8 mouse cellular contexts compared by ENCODE assay signal in the genomic region with DNA sequence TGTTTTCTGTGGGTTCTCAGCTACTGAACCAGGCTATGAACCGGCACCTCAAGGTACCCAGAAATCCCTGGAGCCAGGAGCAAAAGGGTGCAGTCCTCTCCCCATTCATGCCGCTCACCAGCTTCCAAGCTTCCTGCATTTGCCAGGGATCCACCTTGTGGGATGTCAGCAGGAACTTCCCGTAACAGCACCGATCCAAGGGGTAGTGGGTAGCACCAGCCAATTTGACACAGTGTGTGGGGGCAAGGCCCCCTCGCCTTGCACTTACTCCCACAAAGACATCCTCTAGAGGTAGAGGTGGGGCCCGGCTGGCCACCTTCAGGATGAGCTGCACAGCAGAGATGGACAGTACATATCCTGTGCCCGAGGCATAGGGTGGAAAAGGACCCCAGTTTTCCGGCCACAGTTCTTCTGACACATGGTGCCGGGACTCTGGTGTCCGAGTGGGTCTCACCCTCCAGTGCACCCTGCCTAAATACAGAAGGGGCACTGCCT. TPM values are rescaled to one million over a fixed set of nuclear protein-coding genes. Genes with fewer than 3 reads are reported as not detected.
DNase-seq lines count a peak whose midpoint lies in the region; ATAC-seq and TF ChIP-seq lines count a peak whose summit lies in the region.

No protein-coding gene starts in this region.

- in situ Hi-C loops in ES-E14 (cut with MboI; ENCODE audit: low sequenced_read_pairs in 2 of 2, unreplicated experiment in 2 of 2), result no loop called here

- H3K36me3 ChIP-seq in heart, embryonic 10.5 days, result peaks cover 77% of the 10 kb centered on the region
- peaks cover 57% of the 10 kb centered on the region for H3K36me3 ChIP-seq in ES-E14 (ENCODE audit: control insufficient read depth, insufficient read depth, low read length, poor library complexity, severe bottlenecking)
- H3K36me3 ChIP-seq in forebrain, postnatal 0 days (ENCODE audit: insufficient read depth), result peaks cover 45% of the 10 kb centered on the region
- peaks cover 22% of the 10 kb centered on the region for H3K36me3 ChIP-seq in liver, postnatal 0 days (replicated peaks; ENCODE audit: insufficient read depth, low read length)

- peak overlapping the region; percentile 87 for H3K27ac ChIP-seq in heart, embryonic 10.5 days
- H3K27ac ChIP-seq in ES-E14 (ENCODE audit: insufficient read depth, low read depth, low read length, poor library complexity, severe bottlenecking), result no peak overlapping the region
- peak overlapping the region; percentile 91 for H3K27ac ChIP-seq in forebrain, postnatal 0 days (ENCODE audit: low read depth, low read length)
- peak overlapping the region; percentile 66; the same call in 1 of the 2 replicates for H3K27ac ChIP-seq in liver, postnatal 0 days (ENCODE audit: low read depth)

- H3K27me3 ChIP-seq in heart, embryonic 10.5 days (ENCODE audit: insufficient read depth, poor library complexity, severe bottlenecking), result no peaks in the 10 kb centered on the region
- no peaks in the 10 kb centered on the region for H3K27me3 ChIP-seq in forebrain, postnatal 0 days (ENCODE audit: insufficient read depth, low read length)
- H3K27me3 ChIP-seq in liver, postnatal 0 days (ENCODE audit: insufficient read depth, low read length), result no peaks in the 10 kb centered on the region

- ATAC-seq in forebrain, postnatal 0 days, result no peak
- no peak for ATAC-seq in liver, postnatal 0 days
- ATAC-seq in inflammation-experienced regulatory T-cells, adult 6 months, result no peak

- H3K4me2 ChIP-seq in forebrain, postnatal 0 days (ENCODE audit: low read depth), result peak overlapping the region; percentile 97
- H3K4me2 ChIP-seq in liver, postnatal 0 days (ENCODE audit: low read depth, low read length), result peak overlapping the region; percentile 96

- DNase-seq in heart, embryonic 10.5 days (ENCODE audit: low spot score), result no peak
- no peak for DNase-seq in heart, postnatal 25 days (ENCODE audit: low spot score)
- no peak for DNase-seq in ES-E14 (ENCODE audit: low read depth, low spot score)
- DNase-seq in forebrain, postnatal 0 days, result no peak
- no peak for DNase-seq in liver, postnatal 0 days
- DNase-seq in layer of hippocampus, postnatal 25 days (ENCODE audit: extremely low spot score in 1 of 2, low spot score in 1 of 2), result no peak
- DNase-seq in urinary bladder, postnatal 25 days (ENCODE audit: low spot score), result no peak

- H3K9me3 ChIP-seq in heart, embryonic 10.5 days, result no peaks in the 10 kb centered on the region
- no peaks in the 10 kb centered on the region for H3K9me3 ChIP-seq in ES-E14 (ENCODE audit: control insufficient read depth, insufficient read depth, low read depth, low read length)
- no peaks in the 10 kb centered on the region for H3K9me3 ChIP-seq in forebrain, postnatal 0 days (ENCODE audit: low read length)
- H3K9me3 ChIP-seq in liver, postnatal 0 days (ENCODE audit: low read length), result no peaks in the 10 kb centered on the region

- peak overlapping the region; percentile 63 for H3K4me3 ChIP-seq in heart, embryonic 10.5 days
- H3K4me3 ChIP-seq in ES-E14 (ENCODE audit: insufficient read depth in 1 of 2, low read depth in 1 of 2, low read length in 2 of 2, poor library complexity in 1 of 2, severe bottlenecking in 1 of 2), result peak overlapping the region in 1 of 2 experiments; percentile 63; a peak in 1 of 4 replicates
- peak overlapping the region; percentile 49 for H3K4me3 ChIP-seq in forebrain, postnatal 0 days (ENCODE audit: low read depth, low read length)
- 0 out of 2 replicates have a peak overlapping the region, but pooled peaks have one; percentile 52 for H3K4me3 ChIP-seq in liver, postnatal 0 days (ENCODE audit: low read depth, low read length)

- no peak for TF ChIP-seq CTCF in forebrain, postnatal 0 days (IDR thresholded peaks at IDR 0.05; ENCODE audit: low read depth)
- TF ChIP-seq CTCF in liver, postnatal 0 days (IDR thresholded peaks at IDR 0.05; ENCODE audit: low read depth), result no peak

- intact Hi-C loops in heart, postnatal 25 days (cut with DNase I), result no loop called here

- TF ChIP-seq EP300 in liver, postnatal 0 days (IDR thresholded peaks at IDR 0.05; ENCODE audit: low read depth), result no peak

- 71% methylated on average over 10 of the region's 10 CpGs for WGBS in heart, embryonic 10.5 days
- 79% methylated on average over 10 of the region's 10 CpGs for WGBS in forebrain, postnatal 0 days
- WGBS in liver, postnatal 0 days (ENCODE audit: insufficient replicate concordance), result 75% methylated on average over 10 of the region's 10 CpGs

- H3K9ac ChIP-seq in ES-E14 (ENCODE audit: insufficient read depth, low read depth, low read length, poor library complexity, severe bottlenecking), result peak overlapping the region; percentile 76; the same call in 1 of the 2 replicates
- H3K9ac ChIP-seq in forebrain, postnatal 0 days, result peak overlapping the region; percentile 76
- H3K9ac ChIP-seq in liver, postnatal 0 days (replicated peaks), result peak overlapping the region; percentile 65; the same call in 1 of the 2 replicates

- H3K4me1 ChIP-seq in heart, embryonic 10.5 days, result peaks cover 46% of the 10 kb centered on the region
- H3K4me1 ChIP-seq in ES-E14 (ENCODE audit: control insufficient read depth in 2 of 2, insufficient read depth in 2 of 2, low read length in 2 of 2, poor library complexity in 1 of 2), result peaks cover 0 to 10% of the 10 kb centered on the region in 2 experiments; a peak in 1 of 4 replicates
- H3K4me1 ChIP-seq in forebrain, postnatal 0 days (ENCODE audit: insufficient read depth), result peaks cover 17% of the 10 kb centered on the region
- H3K4me1 ChIP-seq in liver, postnatal 0 days (ENCODE audit: insufficient read depth), result peaks cover 45% of the 10 kb centered on the region

TF ChIP-seq in ES-E14, 5 proteins besides CTCF, POLR2A, EP300 and RAD21:
- TF ChIP-seq CHD2 (IDR thresholded peaks at IDR 0.05; ENCODE audit: low read depth, low read length) (no peak), ZNF384 (IDR thresholded peaks at IDR 0.05; ENCODE audit: low read depth, low read length) (no peak), ZC3H11A (IDR thresholded peaks at IDR 0.05; ENCODE audit: borderline replicate concordance, low read depth, low read length) (no peak), MAFK (IDR thresholded peaks at IDR 0.05; ENCODE audit: insufficient read depth, low read depth, low read length) (no peak)
TF ChIP-seq in ES-E14: peak in this region for 0.

RNA-seq across cellular contexts. Expression of a gene that starts 1.1 kb away (rescaled TPM):
- polyA plus RNA-seq in heart, embryonic 10.5 days (2016; fragmentation: Nextera tagmentation; extraction: Ambion mirVana), result 5.9 and 7.1 TPM in 2 replicates
- total RNA-seq in heart, postnatal 25 days (2021), result 1 to 10 TPM; 1.7 to 1.9 TPM
- 10.3 and 15.3 TPM in 2 replicates for total RNA-seq in ES-E14 (2012; rRNA removed)
- 11.5 and 11.7 TPM in 2 replicates for total RNA-seq in forebrain, postnatal 0 days (2014; rRNA removed)
- 8.3 and 9.8 TPM in 2 replicates for polyA plus RNA-seq in forebrain, postnatal 0 days (2015; fragmentation: Nextera tagmentation; extraction: Ambion mirVana)
- 2.2 and 2.4 TPM in 2 replicates for polyA plus RNA-seq in liver, postnatal 0 days (2015; fragmentation: Nextera tagmentation; extraction: Ambion mirVana)
- 10 to 100 TPM; 12.8 to 15.1 (median 13.9) TPM for polyA plus RNA-seq in inflammation-experienced regulatory T-cells, adult 6 months (2017; shearing (Covaris generic))
- total RNA-seq in layer of hippocampus, postnatal 25 days (2021), result 1 to 10 TPM; 6.0 to 6.6 TPM

RNA-seq across cellular contexts. Expression of a gene that starts 5.4 kb away (rescaled TPM):
- polyA plus RNA-seq in heart, embryonic 10.5 days (2016; fragmentation: Nextera tagmentation; extraction: Ambion mirVana), result 47.1 and 47.5 TPM in 2 replicates
- total RNA-seq in heart, postnatal 25 days (2021), result 10 to 100 TPM; 39.2 to 39.4 TPM
- total RNA-seq in ES-E14 (2012; rRNA removed), result 23.2 and 24.8 TPM in 2 replicates
- total RNA-seq in forebrain, postnatal 0 days (2014; rRNA removed), result 46.2 and 46.8 TPM in 2 replicates
- polyA plus RNA-seq in forebrain, postnatal 0 days (2015; fragmentation: Nextera tagmentation; extraction: Ambion mirVana), result 59.6 and 66.1 TPM in 2 replicates
- polyA plus RNA-seq in liver, postnatal 0 days (2015; fragmentation: Nextera tagmentation; extraction: Ambion mirVana), result 12.5 and 13.4 TPM in 2 replicates
- polyA plus RNA-seq in inflammation-experienced regulatory T-cells, adult 6 months (2017; shearing (Covaris generic)), result 10 to 100 TPM; 27.6 to 30.0 (median 27.8) TPM
- total RNA-seq in layer of hippocampus, postnatal 25 days (2021), result 10 to 100 TPM; 85.0 to 95.9 TPM

RNA-seq across cellular contexts. Expression of a gene that starts 5.6 kb away (rescaled TPM):
- 1,115 and 1,297 TPM in 2 replicates for polyA plus RNA-seq in heart, embryonic 10.5 days (2016; fragmentation: Nextera tagmentation; extraction: Ambion mirVana)
- 100 to 1,000 TPM; 408 to 435 TPM for total RNA-seq in heart, postnatal 25 days (2021)
- 4,706 and 5,724 TPM in 2 replicates for total RNA-seq in ES-E14 (2012; rRNA removed)
- 1,357 and 2,159 TPM in 2 replicates for total RNA-seq in forebrain, postnatal 0 days (2014; rRNA removed)
- polyA plus RNA-seq in forebrain, postnatal 0 days (2015; fragmentation: Nextera tagmentation; extraction: Ambion mirVana), result 876 and 1,153 TPM in 2 replicates
- 1,510 and 1,549 TPM in 2 replicates for polyA plus RNA-seq in liver, postnatal 0 days (2015; fragmentation: Nextera tagmentation; extraction: Ambion mirVana)
- polyA plus RNA-seq in inflammation-experienced regulatory T-cells, adult 6 months (2017; shearing (Covaris generic)), result 1,000 to 10,000 TPM; 3,532 to 7,587 (median 7,167) TPM
- total RNA-seq in layer of hippocampus, postnatal 25 days (2021), result 100 to 1,000 TPM; 311 to 351 TPM

RNA-seq across cellular contexts. Expression of a gene that starts 9.7 kb away (rescaled TPM):
- polyA plus RNA-seq in heart, embryonic 10.5 days (2016; fragmentation: Nextera tagmentation; extraction: Ambion mirVana), result 35.8 and 48.1 TPM in 2 replicates
- 10 to 100 TPM in 1 of 2 experiments, 1 to 10 TPM in 1; 9.3 to 10.2 TPM for total RNA-seq in heart, postnatal 25 days (2021)
- 65.6 and 78.2 TPM in 2 replicates for total RNA-seq in ES-E14 (2012; rRNA removed)
- total RNA-seq in forebrain, postnatal 0 days (2014; rRNA removed), result 18.9 and 21.9 TPM in 2 replicates
- 15.9 and 23.2 TPM in 2 replicates for polyA plus RNA-seq in forebrain, postnatal 0 days (2015; fragmentation: Nextera tagmentation; extraction: Ambion mirVana)
- 12.7 and 12.8 TPM in 2 replicates for polyA plus RNA-seq in liver, postnatal 0 days (2015; fragmentation: Nextera tagmentation; extraction: Ambion mirVana)
- polyA plus RNA-seq in inflammation-experienced regulatory T-cells, adult 6 months (2017; shearing (Covaris generic)), result 10 to 100 TPM in 2 of 3 experiments, 1 to 10 TPM in 1; 6.8 to 11.0 (median 10.1) TPM
- total RNA-seq in layer of hippocampus, postnatal 25 days (2021), result 10 to 100 TPM; 13.2 to 14.2 TPM

RNA-seq across cellular contexts. Expression of a gene that starts 10.0 kb away (rescaled TPM):
- 161 and 198 TPM in 2 replicates for polyA plus RNA-seq in heart, embryonic 10.5 days (2016; fragmentation: Nextera tagmentation; extraction: Ambion mirVana)
- 10 to 100 TPM; 70.7 to 77.3 TPM for total RNA-seq in heart, postnatal 25 days (2021)
- 175 and 201 TPM in 2 replicates for total RNA-seq in ES-E14 (2012; rRNA removed)
- 57.0 and 78.4 TPM in 2 replicates for total RNA-seq in forebrain, postnatal 0 days (2014; rRNA removed)
- 173 and 185 TPM in 2 replicates for polyA plus RNA-seq in forebrain, postnatal 0 days (2015; fragmentation: Nextera tagmentation; extraction: Ambion mirVana)
- 82.2 and 85.5 TPM in 2 replicates for polyA plus RNA-seq in liver, postnatal 0 days (2015; fragmentation: Nextera tagmentation; extraction: Ambion mirVana)
- polyA plus RNA-seq in inflammation-experienced regulatory T-cells, adult 6 months (2017; shearing (Covaris generic)), result 100 to 1,000 TPM; 114 to 135 (median 124) TPM
- total RNA-seq in layer of hippocampus, postnatal 25 days (2021), result 10 to 100 TPM; 95.7 to 97.8 TPM
